Mouse (Mus musculus): Measurements from ENCODE around the gene Kcnb1.

DNA sequence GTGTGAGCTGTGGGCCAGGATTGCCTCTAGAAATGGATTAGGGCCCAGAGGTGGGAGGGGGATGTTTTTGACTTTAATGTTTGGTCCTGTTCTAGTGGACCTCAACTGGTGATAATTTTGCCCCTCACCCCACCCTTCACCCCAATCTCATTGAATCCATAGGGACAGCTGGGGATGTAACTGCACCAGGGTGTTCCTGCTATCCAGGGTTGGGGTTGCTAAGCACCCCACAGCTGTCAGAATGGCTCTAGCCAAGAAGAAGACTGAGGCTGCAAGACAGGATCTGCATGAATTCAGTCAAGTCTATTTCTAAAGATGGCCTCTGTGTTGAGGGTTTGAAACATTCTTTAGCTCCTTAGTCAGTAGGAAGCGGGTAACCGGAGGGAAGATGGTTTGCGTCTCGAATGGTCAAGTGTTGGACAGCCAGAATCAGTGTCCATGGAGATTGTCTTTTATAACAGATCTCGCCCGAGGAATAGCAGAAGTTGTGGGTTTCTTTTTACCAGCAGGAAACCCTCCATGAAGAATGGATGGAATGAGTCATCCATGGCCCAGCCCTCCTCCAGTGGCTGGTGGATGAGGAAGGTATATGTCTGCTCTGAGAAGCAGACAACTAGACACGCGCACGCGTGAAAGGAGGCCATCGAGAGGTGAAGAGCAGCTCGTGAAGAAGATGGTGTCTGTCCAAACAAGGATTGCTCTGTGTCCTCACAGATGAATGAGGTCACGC, 96.6 kb downstream of the Kcnb1 start:
- no peak for TF ChIP-seq EP300 (IDR thresholded peaks at IDR 0.05; ENCODE audit: insufficient read depth, low read depth, low read length)
- TF ChIP-seq CTCF (IDR thresholded peaks at IDR 0.05; ENCODE audit: low read depth, low read length): no peak
- TF ChIP-seq POLR2A (IDR thresholded peaks at IDR 0.05; ENCODE audit: insufficient read depth, low read length): no peak

Data from ES-Bruce4 (cell line).